Mouse (Mus musculus) olfactory bulb, adult 2 months (tissue): ENCODE data around the gene Rbp2.

Experiments used
- CTCF ChIP-seq: fragments of 200-500 bp; IDR thresholded peaks from 2 replicates; pipeline ENCODE4 v1.5.1; 2012; ENCODE audit warnings: low read depth, mild to moderate bottlenecking, low read length, moderate library complexity; ENCODE audit not compliant: insufficient read depth
- POLR2A ChIP-seq: fragments of 200-500 bp; IDR thresholded peaks from 2 replicates; pipeline ENCODE4 v1.6.1; 2012; ENCODE audit warnings: mild to moderate bottlenecking, low read depth, low read length, moderate library complexity; ENCODE audit not compliant: insufficient read depth

- TF ChIP-seq CTCF, result no peak
- no peak for TF ChIP-seq POLR2A
Observed at GRCm38 (mm10) chr9:98437819-98438218, 48.1 kb upstream of the Rbp2 start.
